Mouse (Mus musculus) embryonic fibroblast, embryonic 13.5 days (primary cell): ENCODE measurements at regions not wholly inside any gene's neighbourhood (a gene's known extent, or its start where the extent isn't known, plus 50 kb on each side); places are given as distances from the start of the nearest gene placed in this dataset.

Experiments used
- CTCF ChIP-seq: IDR thresholded peaks from 2 replicates; pipeline ENCODE4 v1.5.1; 2011; ENCODE audit warnings: mild to moderate bottlenecking, control low read depth, low read length, moderate library complexity, borderline replicate concordance; ENCODE audit not compliant: insufficient read depth
- POLR2A ChIP-seq: IDR thresholded peaks from 2 replicates; pipeline ENCODE4 v1.6.1; 2011; ENCODE audit warnings: low read depth, mild to moderate bottlenecking, control low read depth, low read length, moderate library complexity

DNA sequence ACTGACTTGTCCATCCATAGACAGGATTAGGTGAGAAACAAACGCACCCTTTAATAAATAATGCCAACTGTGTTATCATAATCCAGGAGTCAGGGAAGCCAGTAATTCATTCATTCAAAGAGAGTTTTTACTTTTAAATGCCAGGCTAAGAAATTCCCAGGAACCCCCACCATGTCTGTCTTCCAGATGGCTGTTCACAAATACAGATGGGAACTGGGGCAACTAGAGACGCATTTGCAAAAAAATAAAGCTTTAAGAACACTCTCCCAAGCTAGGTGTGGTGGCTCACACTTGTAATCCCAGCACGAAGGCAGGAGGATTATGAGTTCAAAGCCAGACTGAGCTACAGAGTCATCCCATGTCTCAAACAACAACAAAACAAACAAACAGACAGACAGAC is 95.6 kb upstream of the Xylt1 start:
- TF ChIP-seq POLR2A (no peak), CTCF (no peak)
